Comparison of ENCODE assay signal across 9 mouse cellular contexts in the genomic region with DNA sequence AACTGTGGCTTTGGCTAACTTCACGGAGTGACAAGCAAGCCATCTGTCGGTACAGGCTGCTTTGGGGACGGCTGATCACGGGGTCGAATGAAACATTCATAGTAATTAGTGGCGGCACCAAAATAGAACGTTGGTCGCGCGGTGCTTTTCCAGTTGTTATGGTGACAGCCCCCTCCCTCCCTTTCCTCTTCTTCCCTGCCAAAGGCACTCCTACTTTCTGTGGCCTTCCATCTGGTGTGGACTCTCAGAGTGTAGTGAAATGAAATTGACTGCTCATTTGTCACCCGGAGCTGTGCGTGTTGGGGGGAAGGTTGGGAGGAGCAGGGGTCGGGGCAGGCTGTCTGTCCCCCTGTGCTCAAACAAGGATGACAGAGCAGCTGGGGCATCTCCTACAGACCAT.
A peak's percentile ranks its signal among the peaks of the same experiment; 100 is the strongest.
DNase-seq lines count a peak whose midpoint lies in the region; ATAC-seq lines count a peak whose summit lies in the region.
"Had no signal": no experiment of that assay in that cellular context is flagged by ENCODE, and none has a peak within 500 bp of the region (broad histone marks: within the 10 kb centered on the region; RNA-seq: fewer than 3 reads in every experiment).

No protein-coding gene starts in this region.

- H3K36me3 ChIP-seq in embryonic facial prominence, embryonic 10.5 days (replicated peaks), result no peaks in the 10 kb centered on the region
- no peaks in the 10 kb centered on the region for H3K36me3 ChIP-seq in heart, embryonic 14.5 days (ENCODE audit: control insufficient read depth, insufficient read depth, low read length)
- no peaks in the 10 kb centered on the region for H3K36me3 ChIP-seq in liver, embryonic 11.5 days (ENCODE audit: control insufficient read depth, insufficient read depth, low read length)
- H3K36me3 ChIP-seq in intestine, embryonic 15.5 days, result no peaks in the 10 kb centered on the region

- no peaks in the 10 kb centered on the region for H3K9me3 ChIP-seq in embryonic facial prominence, embryonic 10.5 days
- H3K9me3 ChIP-seq in heart, embryonic 14.5 days (ENCODE audit: control insufficient read depth, low read length), result no peaks in the 10 kb centered on the region
- no peaks in the 10 kb centered on the region for H3K9me3 ChIP-seq in liver, embryonic 11.5 days (ENCODE audit: control insufficient read depth, low read length)
- no peaks in the 10 kb centered on the region for H3K9me3 ChIP-seq in intestine, embryonic 15.5 days

- H3K4me3 ChIP-seq in embryonic facial prominence, embryonic 10.5 days, result no peak overlapping the region
- H3K4me3 ChIP-seq in heart, embryonic 14.5 days (ENCODE audit: control insufficient read depth in 1 of 2, insufficient read depth in 1 of 2, low read depth in 1 of 2, low read length in 2 of 2), result no peak overlapping the region
- H3K4me3 ChIP-seq in liver, embryonic 11.5 days (ENCODE audit: low read depth, low read length), result no peak overlapping the region
- H3K4me3 ChIP-seq in intestine, embryonic 15.5 days (replicated peaks), result no peak overlapping the region

- no peak overlapping the region for H3K9ac ChIP-seq in heart, embryonic 14.5 days (ENCODE audit: low read length)
- H3K9ac ChIP-seq in liver, embryonic 11.5 days (ENCODE audit: low read depth, low read length), result no peak overlapping the region
- H3K9ac ChIP-seq in intestine, embryonic 15.5 days, result no peak overlapping the region

- H3K4me2 ChIP-seq in heart, embryonic 14.5 days (ENCODE audit: low read length), result peak overlapping the region; percentile 34
- no peak overlapping the region for H3K4me2 ChIP-seq in liver, embryonic 11.5 days
- no peak overlapping the region for H3K4me2 ChIP-seq in intestine, embryonic 15.5 days (replicated peaks)

- H3K4me1 ChIP-seq in embryonic facial prominence, embryonic 10.5 days, result peaks cover 22% of the 10 kb centered on the region
- H3K4me1 ChIP-seq in heart, embryonic 14.5 days (ENCODE audit: control insufficient read depth in 2 of 2, insufficient read depth in 2 of 2, low read length in 2 of 2), result peaks cover 5 to 8% of the 10 kb centered on the region in 2 experiments; a peak in 2 of 4 replicates
- H3K4me1 ChIP-seq in liver, embryonic 11.5 days (replicated peaks; ENCODE audit: control insufficient read depth, insufficient read depth, low read length), result no peaks in the 10 kb centered on the region
- no peaks in the 10 kb centered on the region for H3K4me1 ChIP-seq in intestine, embryonic 15.5 days (replicated peaks)

- no peaks in the 10 kb centered on the region for H3K27me3 ChIP-seq in embryonic facial prominence, embryonic 10.5 days (replicated peaks; ENCODE audit: low read depth, poor library complexity, severe bottlenecking)
- no peaks in the 10 kb centered on the region for H3K27me3 ChIP-seq in heart, embryonic 14.5 days (ENCODE audit: control insufficient read depth, insufficient read depth, low read length)
- H3K27me3 ChIP-seq in liver, embryonic 11.5 days (replicated peaks; ENCODE audit: control insufficient read depth, insufficient read depth, low read length), result no peaks in the 10 kb centered on the region
- no peaks in the 10 kb centered on the region for H3K27me3 ChIP-seq in intestine, embryonic 15.5 days (replicated peaks)
- H3K27me3 ChIP-seq: Patski had no signal

- WGBS in embryonic facial prominence, embryonic 10.5 days, result 52% methylated on average over 13 of the region's 13 CpGs
- 31% methylated on average over 13 of the region's 13 CpGs for WGBS in heart, embryonic 14.5 days
- WGBS in liver, embryonic 11.5 days, result 78% methylated on average over 13 of the region's 13 CpGs
- 55% methylated on average over 13 of the region's 13 CpGs for WGBS in intestine, embryonic 15.5 days

- H3K27ac ChIP-seq in embryonic facial prominence, embryonic 10.5 days (replicated peaks), result no peak overlapping the region
- no peak overlapping the region for H3K27ac ChIP-seq in heart, embryonic 14.5 days (replicated peaks in 1 of 2; ENCODE audit: control insufficient read depth in 1 of 2, insufficient read depth in 1 of 2, low read depth in 2 of 2, low read length in 2 of 2)
- H3K27ac ChIP-seq in liver, embryonic 11.5 days (ENCODE audit: low read depth, low read length), result no peak overlapping the region
- H3K27ac ChIP-seq in intestine, embryonic 15.5 days, result no peak overlapping the region

- no peak for ATAC-seq in heart, embryonic 14.5 days (ENCODE audit: insufficient number of reproducible peaks, insufficient read depth, low FRiP score, low read depth)
- ATAC-seq in liver, embryonic 11.5 days (replicated peaks; ENCODE audit: low FRiP score), result no peak
- ATAC-seq in intestine, embryonic 15.5 days, result no peak
- ATAC-seq: Patski had no signal

- DNase-seq in cerebellum, adult 11-12 months, result peak; percentile 71
- DNase-seq in embryonic facial prominence, embryonic 10.5 days (ENCODE audit: low spot score), result peak; percentile 47
- DNase-seq in kidney, postnatal 36 days, result peak; percentile 4 to 18
- peak; percentile 17 for DNase-seq in lung, postnatal 14 days
- peak; percentile 77 for DNase-seq in right cerebral cortex, postnatal 25 days
- DNase-seq in liver, embryonic 11.5 days (ENCODE audit: low spot score), result no peak
